Comparison of ENCODE assay signal across 29 mouse cellular contexts in the genomic region with DNA sequence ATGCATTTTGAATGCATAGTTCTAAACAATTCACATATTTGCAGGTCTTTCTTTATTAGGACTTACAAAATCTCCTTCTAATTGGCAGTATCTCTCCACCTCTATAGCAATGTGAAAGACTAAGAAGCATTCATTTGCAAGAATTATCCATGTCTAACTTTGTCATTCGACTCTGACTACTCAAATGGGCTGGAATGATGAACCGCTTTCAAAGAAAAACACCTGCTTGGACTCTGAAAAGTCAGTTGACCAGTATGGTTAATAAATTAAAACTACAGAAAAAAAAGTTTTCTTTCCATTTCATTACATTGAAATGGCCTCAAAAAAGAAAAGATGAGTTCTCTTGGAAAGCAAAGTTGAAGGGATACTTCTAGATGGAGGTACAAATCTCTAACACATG.
"Had no signal": no experiment of that assay in that cellular context is flagged by ENCODE, and none has a peak within 500 bp of the region (broad histone marks: within the 10 kb centered on the region; RNA-seq: fewer than 3 reads in every experiment).

No protein-coding gene starts in this region.

- H3K4me1 ChIP-seq: embryonic facial prominence, embryonic 10.5 days; embryonic facial prominence, embryonic 12.5 days; embryonic facial prominence, embryonic 13.5 days; embryonic facial prominence, embryonic 15.5 days; forebrain, embryonic 10.5 days; forebrain, embryonic 12.5 days; forebrain, embryonic 13.5 days; forebrain, embryonic 15.5 days had no signal

- H3K27ac ChIP-seq: embryonic facial prominence, embryonic 10.5 days; embryonic facial prominence, embryonic 12.5 days; embryonic facial prominence, embryonic 13.5 days; embryonic facial prominence, embryonic 15.5 days; forebrain, embryonic 10.5 days; forebrain, embryonic 12.5 days; forebrain, embryonic 13.5 days; forebrain, embryonic 15.5 days; gastrocnemius, adult 2 months; heart, adult 2 months had no signal

- H3K27me3 ChIP-seq: embryonic facial prominence, embryonic 12.5 days; embryonic facial prominence, embryonic 13.5 days; embryonic facial prominence, embryonic 15.5 days; forebrain, embryonic 12.5 days; forebrain, embryonic 13.5 days; forebrain, embryonic 15.5 days had no signal

- H3K4me3 ChIP-seq: embryonic facial prominence, embryonic 10.5 days; embryonic facial prominence, embryonic 12.5 days; embryonic facial prominence, embryonic 13.5 days; embryonic facial prominence, embryonic 15.5 days; erythroblast, embryonic 14.5 days; forebrain, embryonic 10.5 days; forebrain, embryonic 12.5 days; forebrain, embryonic 13.5 days; forebrain, embryonic 15.5 days; gastrocnemius, adult 2 months; heart, adult 2 months had no signal

- H3K36me3 ChIP-seq: embryonic facial prominence, embryonic 10.5 days; embryonic facial prominence, embryonic 12.5 days; embryonic facial prominence, embryonic 13.5 days; embryonic facial prominence, embryonic 15.5 days; forebrain, embryonic 10.5 days; forebrain, embryonic 12.5 days; forebrain, embryonic 15.5 days had no signal

- ATAC-seq: forebrain, embryonic 13.5 days; forebrain, embryonic 14.5 days; forebrain, embryonic 15.5 days; forebrain, embryonic 16.5 days; forebrain, postnatal 0 days had no signal

- H3K9ac ChIP-seq: embryonic facial prominence, embryonic 12.5 days; embryonic facial prominence, embryonic 13.5 days; embryonic facial prominence, embryonic 15.5 days; forebrain, embryonic 12.5 days; forebrain, embryonic 13.5 days; forebrain, embryonic 15.5 days; forebrain, postnatal 0 days had no signal

- H3K9me3 ChIP-seq: embryonic facial prominence, embryonic 10.5 days; embryonic facial prominence, embryonic 12.5 days; embryonic facial prominence, embryonic 13.5 days; embryonic facial prominence, embryonic 15.5 days; forebrain, embryonic 10.5 days; forebrain, embryonic 12.5 days; forebrain, embryonic 13.5 days; forebrain, embryonic 15.5 days had no signal

- DNase-seq: cerebellum, adult 2 months; cerebellum, adult 8-10 months; cerebellum, adult 9-10 months; cerebellum, adult 9-11 months; cerebellum, postnatal 10 days; cerebellum, postnatal 14 days; cerebellum, postnatal 25 days; cerebellum, postnatal 36 days; embryo, embryonic 11 days; forebrain, postnatal 0 days; gastrocnemius, adult 2 months; gastrocnemius, postnatal 10 days; gastrocnemius, postnatal 14 days; gastrocnemius, postnatal 25 days; gastrocnemius, postnatal 36 days; heart, adult 11 months; heart, adult 18-20 months; heart, adult 2 months had no signal

- H3K4me2 ChIP-seq: embryonic facial prominence, embryonic 12.5 days; embryonic facial prominence, embryonic 13.5 days; embryonic facial prominence, embryonic 15.5 days; forebrain, embryonic 12.5 days; forebrain, embryonic 13.5 days; forebrain, embryonic 15.5 days had no signal
